Mouse (Mus musculus): ENCODE measurements around the gene Gm5798. TPM values are rescaled to one million over a fixed set of nuclear protein-coding genes. Genes with fewer than 3 reads are reported as not detected.

The Gm5798 gene
- polyA plus RNA-seq (2014; fragmentation: Illumina TruSeq; extraction: RNeasy Lipid Tissue Mini Kit (QIAGEN cat#74804); ENCODE audit: low replicate concordance): not detected

GRCm38 (mm10) chr14:41348309-41348708 is at the start of gene Gm5798:
TSS of gene Gm5798 (plus strand) at chr14:41348609.

DNA sequence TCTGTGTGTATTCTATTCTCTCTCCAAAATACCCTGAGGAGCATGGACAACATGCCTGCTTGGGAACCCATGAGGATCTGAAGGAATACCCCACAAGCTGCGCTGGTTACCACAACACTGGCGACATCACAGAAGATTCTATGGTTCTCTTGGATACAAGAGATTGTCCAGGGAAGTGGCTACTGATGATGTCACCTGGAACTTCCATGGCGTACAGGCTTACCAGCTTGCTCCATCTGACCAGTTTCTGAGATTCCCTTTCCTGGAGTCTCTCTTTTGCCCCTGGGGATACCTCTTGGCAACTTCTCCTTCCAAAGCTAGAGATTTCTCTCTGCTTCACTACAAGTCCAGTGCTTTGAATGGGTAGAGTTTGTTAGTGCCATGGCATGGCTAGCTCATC is 37.9 kb downstream of the Gm5798 start, which contains the start of gene Gm7945:
Gene Gm7945, minus strand, starts transcription at position 101 of the 400 bp plus-strand sequence.

Other genes starting within 250 kb of the Gm5798 start
- gene Mat1a, start 243.6 kb upstream of the Gm5798 start, polyA plus RNA-seq (2014; fragmentation: Illumina TruSeq; extraction: RNeasy Lipid Tissue Mini Kit (QIAGEN cat#74804); ENCODE audit: low replicate concordance): 0.37 TPM
- 0.37 TPM for gene Sftpa1, start 216.8 kb upstream of the Gm5798 start, polyA plus RNA-seq (2014; fragmentation: Illumina TruSeq; extraction: RNeasy Lipid Tissue Mini Kit (QIAGEN cat#74804); ENCODE audit: low replicate concordance)
- not detected for gene Mbl1, start 197.2 kb upstream of the Gm5798 start, polyA plus RNA-seq (2014; fragmentation: Illumina TruSeq; extraction: RNeasy Lipid Tissue Mini Kit (QIAGEN cat#74804); ENCODE audit: low replicate concordance)
- not detected for gene Sftpd, start 163.5 kb upstream of the Gm5798 start, polyA plus RNA-seq (2014; fragmentation: Illumina TruSeq; extraction: RNeasy Lipid Tissue Mini Kit (QIAGEN cat#74804); ENCODE audit: low replicate concordance)
- not detected for gene Gm2832, start 69.8 kb upstream of the Gm5798 start, polyA plus RNA-seq (2014; fragmentation: Illumina TruSeq; extraction: RNeasy Lipid Tissue Mini Kit (QIAGEN cat#74804); ENCODE audit: low replicate concordance)
- not detected for gene Gm7945, start 37.8 kb downstream of the Gm5798 start, polyA plus RNA-seq (2014; fragmentation: Illumina TruSeq; extraction: RNeasy Lipid Tissue Mini Kit (QIAGEN cat#74804); ENCODE audit: low replicate concordance)
- not detected for gene Gm6482, start 59.7 kb downstream of the Gm5798 start, polyA plus RNA-seq (2014; fragmentation: Illumina TruSeq; extraction: RNeasy Lipid Tissue Mini Kit (QIAGEN cat#74804); ENCODE audit: low replicate concordance)
- not detected for gene Gm7954, start 104.9 kb downstream of the Gm5798 start, polyA plus RNA-seq (2014; fragmentation: Illumina TruSeq; extraction: RNeasy Lipid Tissue Mini Kit (QIAGEN cat#74804); ENCODE audit: low replicate concordance)
- gene Gm3486, start 140.9 kb downstream of the Gm5798 start, polyA plus RNA-seq (2014; fragmentation: Illumina TruSeq; extraction: RNeasy Lipid Tissue Mini Kit (QIAGEN cat#74804); ENCODE audit: low replicate concordance): not detected
- not detected for gene Gm7970, start 207.0 kb downstream of the Gm5798 start, polyA plus RNA-seq (2014; fragmentation: Illumina TruSeq; extraction: RNeasy Lipid Tissue Mini Kit (QIAGEN cat#74804); ENCODE audit: low replicate concordance)
- not detected for gene 1700049E17Rik2, start 224.6 kb downstream of the Gm5798 start, polyA plus RNA-seq (2014; fragmentation: Illumina TruSeq; extraction: RNeasy Lipid Tissue Mini Kit (QIAGEN cat#74804); ENCODE audit: low replicate concordance)